Mouse (Mus musculus) megakaryocyte, embryonic 14.5 days (primary cell): ENCODE measurements around the gene Dnm2. TPM values are rescaled to one million over a fixed set of nuclear protein-coding genes. Genes with fewer than 3 reads are reported as not detected.
"Not testable (repeated sequence)": the region's sequence is repeated elsewhere in the genome, so short reads cannot be mapped to it uniquely, and the experiment has no call there.

ENCODE experiments used
- H3K27me3 ChIP-seq: replicated peaks from 2 replicates; pipeline ENCODE3; 2012; ENCODE audit warnings: inconsistent platforms
- H3K36me3 ChIP-seq: replicated peaks from 2 replicates; pipeline ENCODE3; 2012; ENCODE audit warnings: low read length, inconsistent platforms, mixed read lengths
- H3K4me1 ChIP-seq: 2 replicates; pipeline ENCODE4 v1.6.1; 2012; ENCODE audit warnings: inconsistent platforms
- H3K4me3 ChIP-seq: replicated peaks from 2 replicates; pipeline ENCODE3; 2012; ENCODE audit warnings: moderate library complexity, mild to moderate bottlenecking, inconsistent platforms
- H3K9me3 ChIP-seq: 2 replicates; pipeline ENCODE4 v1.6.1; 2012; ENCODE audit warnings: inconsistent platforms
- FLI1 ChIP-seq: IDR thresholded peaks from 2 replicates; pipeline ENCODE4 v1.6.1; 2012; ENCODE audit warnings: low read length, inconsistent platforms, mixed read lengths
- GATA1 ChIP-seq: IDR thresholded peaks from 3 replicates; pipeline ENCODE4 v1.6.1; 2012; ENCODE audit warnings: mixed read lengths, low read length, inconsistent platforms, borderline replicate concordance
- polyA plus RNA-seq: library from polyadenylated mRNA; stranded (reverse); fragments of >175 nt; gene quantifications from 2 replicates; pipeline ENCODE4 v1.2.3, GENCODE M21; 2012; ENCODE audit warnings: low replicate concordance; ENCODE audit not compliant: insufficient read depth

Gene Dnm2
- polyA plus RNA-seq, 1 experiment, result 714 TPM

DNA sequence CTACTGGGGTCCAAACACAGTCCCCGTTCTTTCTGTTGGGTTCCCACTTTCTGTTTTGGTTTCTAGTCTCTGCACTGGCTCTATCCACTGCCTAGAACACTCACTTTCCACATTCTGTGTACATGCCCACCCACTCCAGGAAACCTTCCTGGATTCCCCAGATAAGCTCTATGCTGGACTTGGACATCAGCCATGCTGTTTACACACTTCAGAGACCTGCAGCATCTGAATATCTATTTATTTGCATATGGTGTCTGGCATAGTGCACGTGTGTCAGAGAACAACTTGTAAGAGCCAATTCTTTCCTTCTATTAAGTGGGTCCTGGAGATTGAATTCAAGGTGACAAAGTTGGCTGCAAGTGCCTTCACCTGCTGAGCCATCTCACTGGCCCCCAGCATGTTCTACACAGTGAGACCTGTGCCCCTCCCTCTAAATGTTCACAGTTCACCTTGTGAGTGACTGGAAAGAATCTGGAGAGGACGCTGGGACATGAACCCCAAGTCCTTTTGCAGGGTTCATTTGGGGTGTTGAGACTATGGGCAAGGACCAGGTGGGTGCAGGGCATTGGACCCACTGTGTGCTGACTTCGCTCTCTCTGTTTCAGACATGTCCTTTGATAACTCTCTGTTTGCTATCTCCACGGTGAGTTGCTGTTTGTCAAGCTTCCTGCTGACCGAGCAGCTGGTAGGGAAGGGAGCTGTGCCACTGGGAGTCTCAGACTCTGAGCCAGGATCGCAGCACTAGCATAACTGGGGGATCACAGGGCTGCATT is 115.5 kb downstream of the Dnm2 start:
- H3K4me1 ChIP-seq, result peaks cover 46% of the 10 kb centered on the region
- no peak for TF ChIP-seq GATA1
- no peak for TF ChIP-seq FLI1
- H3K9me3 ChIP-seq, result no peaks in the 10 kb centered on the region
- H3K4me3 ChIP-seq, result no peak overlapping the region
- H3K27me3 ChIP-seq, result no peaks in the 10 kb centered on the region
- peaks cover 51% of the 10 kb centered on the region for H3K36me3 ChIP-seq

DNA sequence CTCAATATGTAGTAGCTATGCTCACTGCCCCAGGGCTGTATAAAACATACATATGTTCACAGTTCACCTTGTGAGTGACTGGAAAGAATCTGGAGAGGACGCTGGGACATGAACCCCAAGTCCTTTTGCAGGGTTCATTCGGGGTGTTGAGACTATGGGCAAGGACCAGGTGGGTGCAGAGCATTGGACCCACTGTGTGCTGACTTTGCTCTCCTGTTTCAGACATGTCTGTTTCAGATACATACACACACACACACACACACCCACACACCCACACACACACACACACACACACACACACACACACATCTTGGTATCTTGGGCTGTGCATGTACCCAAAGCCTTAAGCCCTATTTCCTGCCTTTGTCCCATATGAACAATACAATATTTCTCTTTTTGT is 117.3 kb downstream of the Dnm2 start:
- not testable (repeated sequence) for H3K27me3 ChIP-seq, H3K9me3 ChIP-seq, H3K4me3 ChIP-seq
- peaks cover 41% of the 10 kb centered on the region for H3K36me3 ChIP-seq
- H3K4me1 ChIP-seq, result peaks cover 39% of the 10 kb centered on the region

DNA sequence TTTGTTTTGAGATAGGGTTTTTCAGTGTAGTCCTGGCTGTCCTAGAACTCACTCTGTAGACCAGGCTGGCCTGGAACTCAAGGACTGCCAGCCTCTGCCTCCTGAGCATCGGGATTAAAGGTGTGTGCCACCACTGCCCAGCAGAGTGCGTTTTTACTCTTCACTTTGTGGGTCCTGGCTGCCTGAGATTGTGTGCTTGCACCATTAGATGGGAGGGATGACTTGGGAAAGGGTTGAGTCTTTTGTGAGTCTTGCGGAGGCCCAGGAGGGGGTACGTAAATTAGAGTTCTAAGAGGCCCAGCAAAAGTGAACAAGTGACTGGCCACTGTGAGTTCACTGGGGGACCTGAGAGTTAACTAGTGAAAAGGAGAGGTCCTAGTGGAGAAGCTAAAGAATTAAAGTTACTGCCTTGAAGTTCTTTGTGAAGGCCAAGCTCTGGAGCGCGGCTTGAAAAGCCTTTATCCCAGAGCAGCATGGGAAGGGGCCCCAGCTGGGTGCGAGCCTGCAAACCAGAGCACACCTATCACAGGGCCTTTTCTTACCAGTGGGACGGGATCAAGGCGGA is 120.7 kb downstream of the Dnm2 start:
- TF ChIP-seq GATA1, result no peak
- TF ChIP-seq FLI1, result no peak
- H3K27me3 ChIP-seq, result no peaks in the 10 kb centered on the region
- H3K4me1 ChIP-seq, result peaks cover 50% of the 10 kb centered on the region

GRCm38 (mm10) chr9:21545916-21546788 is 121.4 kb downstream of the Dnm2 start:
- Histone ChIP-seq H3K9me3 (no peaks in the 10 kb centered on the region), H3K4me3 (peak overlapping the region; percentile 98), H3K27me3 (no peaks in the 10 kb centered on the region), H3K4me1 (peaks cover 50% of the 10 kb centered on the region), H3K36me3 (peaks cover 25% of the 10 kb centered on the region)
- TF ChIP-seq FLI1 (no peak), GATA1 (no peak)

More for the DNA sequence above, 120.7 kb downstream of the Dnm2 start:
- no peaks in the 10 kb centered on the region for H3K9me3 ChIP-seq
- H3K4me3 ChIP-seq, result peak overlapping the region; percentile 98
- peaks cover 25% of the 10 kb centered on the region for H3K36me3 ChIP-seq

- TF ChIP-seq GATA1, result no peak
- H3K36me3 ChIP-seq, result peaks cover 25% of the 10 kb centered on the region
- H3K27me3 ChIP-seq, result no peaks in the 10 kb centered on the region
- peaks cover 52% of the 10 kb centered on the region for H3K4me1 ChIP-seq
- H3K9me3 ChIP-seq, result no peaks in the 10 kb centered on the region
- peak within 1 kb of the TSS; percentile 98 for H3K4me3 ChIP-seq
These were observed 122.0 kb downstream of the Dnm2 start, which contains the start of gene Carm1 for GRCm38 (mm10) chr9:21546789-21547074. Gene Carm1 (plus strand): TSS chr9:21546894.

DNA sequence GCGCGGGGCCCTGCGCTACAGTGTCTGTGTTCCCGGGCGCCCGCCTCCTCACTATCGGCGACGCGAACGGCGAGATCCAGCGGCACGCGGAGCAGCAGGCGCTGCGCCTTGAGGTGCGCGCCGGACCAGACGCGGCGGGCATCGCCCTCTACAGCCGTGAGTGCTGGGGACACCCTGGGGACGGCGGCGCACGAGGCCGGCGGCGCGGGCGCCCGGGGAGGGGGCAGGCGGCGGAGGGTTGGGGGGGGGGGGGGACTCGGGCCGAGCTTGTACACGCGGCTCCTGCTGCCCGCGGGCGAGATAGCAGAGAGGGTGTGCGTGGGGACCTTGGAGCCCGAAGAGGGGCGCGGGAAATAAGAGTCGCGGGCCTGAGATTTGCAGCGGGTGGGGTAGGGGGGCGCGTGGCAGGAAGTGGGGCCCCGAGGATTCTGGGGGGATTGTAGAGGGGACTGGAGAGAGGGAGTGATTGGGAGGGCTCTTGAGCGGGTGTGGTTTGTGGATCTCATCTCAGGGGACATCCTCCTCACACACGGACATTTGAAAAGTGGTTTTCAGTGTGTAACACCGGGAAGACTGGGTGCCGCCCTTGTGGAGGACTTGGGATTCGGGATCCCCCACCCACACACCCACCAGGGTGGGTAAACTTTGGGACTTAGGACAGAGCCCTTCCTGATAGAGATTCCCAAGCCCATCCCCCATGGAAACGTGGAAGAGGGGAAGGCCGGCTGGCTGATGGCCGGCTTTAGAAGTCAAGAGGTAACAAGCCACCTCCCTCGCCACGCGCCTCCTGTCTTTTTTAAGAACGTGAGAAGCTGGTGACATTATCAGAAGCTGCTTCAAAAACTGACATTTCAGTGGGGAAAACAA is 122.6 kb downstream of the Dnm2 start:
- H3K27me3 ChIP-seq, result no peaks in the 10 kb centered on the region
- no peaks in the 10 kb centered on the region for H3K9me3 ChIP-seq
- H3K36me3 ChIP-seq, result peaks cover 26% of the 10 kb centered on the region
- peaks cover 52% of the 10 kb centered on the region for H3K4me1 ChIP-seq
- TF ChIP-seq GATA1 (no peak), FLI1 (no peak)
- peak overlapping the region; percentile 98 for H3K4me3 ChIP-seq

DNA sequence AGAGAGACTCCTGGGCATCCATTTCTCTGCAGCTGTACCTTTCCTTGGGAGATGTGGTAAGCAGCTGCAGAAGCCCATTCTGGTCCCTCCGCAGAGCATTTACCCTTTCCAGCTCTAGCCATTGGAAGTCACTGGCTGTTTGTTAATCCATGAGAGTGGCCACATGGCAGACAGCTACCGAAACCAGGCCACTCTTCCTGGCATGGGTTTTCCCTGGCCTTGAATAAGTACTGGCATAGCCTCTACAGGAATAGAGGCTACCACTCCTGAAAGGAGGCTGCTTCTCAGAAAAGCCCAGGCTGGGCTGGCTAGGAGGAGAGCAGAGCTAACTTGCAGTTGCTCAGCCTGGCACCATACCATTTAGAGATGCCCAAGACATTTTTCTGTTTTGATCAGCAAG is 126.3 kb downstream of the Dnm2 start:
- Histone ChIP-seq H3K4me3 (no peak overlapping the region), H3K4me1 (peaks cover 72% of the 10 kb centered on the region), H3K27me3 (no peaks in the 10 kb centered on the region), H3K9me3 (no peaks in the 10 kb centered on the region), H3K36me3 (peaks cover 41% of the 10 kb centered on the region)
- TF ChIP-seq FLI1 (no peak), GATA1 (no peak)

- H3K36me3 ChIP-seq, result peaks cover 62% of the 10 kb centered on the region
- H3K9me3 ChIP-seq, result no peaks in the 10 kb centered on the region
- H3K4me3 ChIP-seq, result no peak overlapping the region
- H3K27me3 ChIP-seq, result no peaks in the 10 kb centered on the region
- peaks cover 83% of the 10 kb centered on the region for H3K4me1 ChIP-seq
- TF ChIP-seq GATA1, result no peak
- no peak for TF ChIP-seq FLI1
These were observed 129.0 kb downstream of the Dnm2 start for GRCm38 (mm10) chr9:21553607-21554273.

GRCm38 (mm10) chr9:21555198-21555742 is 130.6 kb downstream of the Dnm2 start:
- Histone ChIP-seq H3K4me3 (no peak overlapping the region), H3K9me3 (no peaks in the 10 kb centered on the region), H3K4me1 (peaks cover 81% of the 10 kb centered on the region), H3K27me3 (no peaks in the 10 kb centered on the region), H3K36me3 (peaks cover 60% of the 10 kb centered on the region)
- TF ChIP-seq GATA1 (no peak), FLI1 (no peak)
